Mouse (Mus musculus): ENCODE results near the gene Tbck. TPM values are rescaled to one million over a fixed set of nuclear protein-coding genes. Genes with fewer than 3 reads are reported as not detected.

Gene Tbck
- polyA plus RNA-seq, 1 experiment, result 17.3 TPM

GRCm38 (mm10) chr3:132748750-132749149 lies 64.8 kb downstream of the Tbck start:
- no peak for TF ChIP-seq CTCF (IDR thresholded peaks at IDR 0.05; ENCODE audit: low read depth, low read length)
- no peak for TF ChIP-seq POLR2A (IDR thresholded peaks at IDR 0.05; ENCODE audit: borderline replicate concordance, low read depth, low read length)
- Histone ChIP-seq H3K4me3 (ENCODE audit: insufficient read depth, low read length) (no peak overlapping the region), H3K27ac (ENCODE audit: insufficient read depth, low read depth, low read length) (no peak overlapping the region), H3K4me1 (ENCODE audit: control insufficient read depth, insufficient read depth, low read length) (peaks cover 13% of the 10 kb centered on the region)

GRCm38 (mm10) chr3:132752772-132753171 lies 68.8 kb downstream of the Tbck start:
- H3K4me1 ChIP-seq (ENCODE audit: control insufficient read depth, insufficient read depth, low read length), result peaks cover 9% of the 10 kb centered on the region
- H3K4me3 ChIP-seq (ENCODE audit: insufficient read depth, low read length), result no peak overlapping the region
- H3K27ac ChIP-seq (ENCODE audit: insufficient read depth, low read depth, low read length), result no peak overlapping the region
- TF ChIP-seq CTCF (IDR thresholded peaks at IDR 0.05; ENCODE audit: low read depth, low read length) (no peak), POLR2A (IDR thresholded peaks at IDR 0.05; ENCODE audit: borderline replicate concordance, low read depth, low read length) (no peak)

- Histone ChIP-seq H3K4me1 (ENCODE audit: control insufficient read depth, insufficient read depth, low read length) (peaks cover 9% of the 10 kb centered on the region), H3K4me3 (ENCODE audit: insufficient read depth, low read length) (no peak overlapping the region), H3K27ac (ENCODE audit: insufficient read depth, low read depth, low read length) (no peak overlapping the region)
- no peak for TF ChIP-seq POLR2A (IDR thresholded peaks at IDR 0.05; ENCODE audit: borderline replicate concordance, low read depth, low read length)
- TF ChIP-seq CTCF (IDR thresholded peaks at IDR 0.05; ENCODE audit: low read depth, low read length), result no peak
These were observed 72.3 kb downstream of the Tbck start for GRCm38 (mm10) chr3:132756274-132756673.

DNA sequence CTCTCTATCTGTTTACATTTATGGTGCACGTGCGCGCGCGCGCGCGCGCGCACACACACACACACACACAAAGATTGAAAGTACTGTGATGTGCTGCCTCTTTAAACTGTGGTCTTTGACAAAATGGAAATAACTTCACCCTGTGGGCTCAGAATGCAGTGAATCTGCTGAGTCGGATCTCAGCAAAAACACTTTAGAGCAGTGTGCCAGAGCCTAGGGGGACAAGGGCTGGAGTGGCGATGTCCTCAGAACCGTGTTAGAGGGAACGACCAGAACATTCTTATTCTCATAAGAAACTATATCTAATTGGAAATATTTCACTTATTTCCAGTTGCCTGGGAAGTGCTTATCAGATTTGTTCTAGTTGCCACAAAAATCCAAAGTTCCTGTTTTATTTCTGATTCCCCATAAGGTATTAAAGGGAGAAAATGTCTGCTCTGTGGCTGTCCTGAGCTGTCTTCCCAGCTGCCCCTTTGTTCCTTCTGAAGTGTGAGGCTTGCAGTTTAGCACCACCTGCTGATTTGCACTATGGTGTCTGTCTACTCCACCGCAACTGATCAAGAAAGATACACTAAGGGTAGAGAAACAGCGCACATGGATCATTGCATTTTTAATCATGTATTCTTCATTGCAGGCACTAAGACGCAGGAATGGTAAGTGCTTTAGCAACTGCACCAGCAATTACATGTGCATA lies 82.2 kb downstream of the Tbck start:
- TF ChIP-seq CTCF (IDR thresholded peaks at IDR 0.05; ENCODE audit: low read depth, low read length) (no peak), POLR2A (IDR thresholded peaks at IDR 0.05; ENCODE audit: borderline replicate concordance, low read depth, low read length) (no peak)

GRCm38 (mm10) chr3:132772054-132772453 lies 88.1 kb downstream of the Tbck start:
- Histone ChIP-seq H3K4me1 (ENCODE audit: control insufficient read depth, insufficient read depth, low read length) (no peaks in the 10 kb centered on the region), H3K4me3 (ENCODE audit: insufficient read depth, low read length) (no peak overlapping the region), H3K27ac (ENCODE audit: insufficient read depth, low read depth, low read length) (no peak overlapping the region)
- TF ChIP-seq CTCF (IDR thresholded peaks at IDR 0.05; ENCODE audit: low read depth, low read length) (no peak), POLR2A (IDR thresholded peaks at IDR 0.05; ENCODE audit: borderline replicate concordance, low read depth, low read length) (no peak)

More for the DNA sequence above, 82.2 kb downstream of the Tbck start:
- Histone ChIP-seq H3K4me1 (ENCODE audit: control insufficient read depth, insufficient read depth, low read length) (no peaks in the 10 kb centered on the region), H3K4me3 (ENCODE audit: insufficient read depth, low read length) (no peak overlapping the region), H3K27ac (ENCODE audit: insufficient read depth, low read depth, low read length) (no peak overlapping the region)

DNA sequence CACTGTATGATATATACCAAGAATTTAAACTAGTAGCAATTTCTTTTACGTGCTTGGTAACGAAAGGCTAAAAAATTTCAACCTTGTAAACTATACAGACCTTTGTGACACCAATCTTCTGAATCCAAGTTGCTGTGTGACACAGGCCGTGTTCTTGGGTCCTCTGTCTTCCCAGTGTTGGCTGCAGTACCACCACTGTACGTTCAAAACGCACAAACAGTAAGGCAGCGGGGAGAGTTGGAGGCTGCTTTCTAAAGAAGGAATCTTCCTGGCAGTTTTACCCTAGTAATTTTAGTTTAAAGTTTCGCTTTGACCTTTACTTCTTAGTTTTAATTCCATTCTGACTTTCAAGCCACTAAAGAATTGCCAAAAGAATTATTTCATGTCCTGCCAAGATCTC lies 92.7 kb downstream of the Tbck start:
- no peak for TF ChIP-seq POLR2A (IDR thresholded peaks at IDR 0.05; ENCODE audit: borderline replicate concordance, low read depth, low read length)
- no peak for TF ChIP-seq CTCF (IDR thresholded peaks at IDR 0.05; ENCODE audit: low read depth, low read length)
- Histone ChIP-seq H3K4me1 (ENCODE audit: control insufficient read depth, insufficient read depth, low read length) (peaks cover 7% of the 10 kb centered on the region), H3K27ac (ENCODE audit: insufficient read depth, low read depth, low read length) (no peak overlapping the region), H3K4me3 (ENCODE audit: insufficient read depth, low read length) (no peak overlapping the region)

GRCm38 (mm10) chr3:132781103-132781502 lies 97.2 kb downstream of the Tbck start:
- Histone ChIP-seq H3K27ac (ENCODE audit: insufficient read depth, low read depth, low read length) (no peak overlapping the region), H3K4me3 (ENCODE audit: insufficient read depth, low read length) (no peak overlapping the region), H3K4me1 (ENCODE audit: control insufficient read depth, insufficient read depth, low read length) (peaks cover 7% of the 10 kb centered on the region)
- TF ChIP-seq POLR2A (IDR thresholded peaks at IDR 0.05; ENCODE audit: borderline replicate concordance, low read depth, low read length) (no peak), CTCF (IDR thresholded peaks at IDR 0.05; ENCODE audit: low read depth, low read length) (no peak)

DNA sequence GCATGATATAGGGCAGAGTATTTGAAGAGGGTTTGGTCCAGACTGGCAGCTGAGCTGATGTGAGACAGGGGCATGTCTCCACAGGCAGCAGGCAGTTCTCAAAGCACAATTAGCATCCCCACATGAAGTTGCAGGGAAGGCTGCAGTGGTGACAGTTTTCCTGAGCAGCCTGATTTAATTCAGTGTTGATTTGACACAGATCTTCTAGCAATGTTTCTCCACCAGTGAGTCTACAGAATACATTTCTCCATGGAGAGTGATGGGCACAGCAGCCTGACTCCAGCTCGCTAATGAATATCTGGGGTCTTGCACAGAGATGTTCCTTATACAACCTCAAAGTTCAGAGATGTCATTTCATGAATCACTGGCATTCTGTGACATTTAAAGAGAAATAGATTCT lies 99.1 kb downstream of the Tbck start:
- no peak overlapping the region for H3K4me3 ChIP-seq (ENCODE audit: insufficient read depth, low read length)
- no peak for TF ChIP-seq POLR2A (IDR thresholded peaks at IDR 0.05; ENCODE audit: borderline replicate concordance, low read depth, low read length)
- H3K27ac ChIP-seq (ENCODE audit: insufficient read depth, low read depth, low read length), result no peak overlapping the region
- H3K4me1 ChIP-seq (ENCODE audit: control insufficient read depth, insufficient read depth, low read length), result peaks cover 7% of the 10 kb centered on the region

- no peak overlapping the region for H3K27ac ChIP-seq (ENCODE audit: insufficient read depth, low read depth, low read length)
- H3K4me1 ChIP-seq (ENCODE audit: control insufficient read depth, insufficient read depth, low read length), result peaks cover 10% of the 10 kb centered on the region
- H3K4me3 ChIP-seq (ENCODE audit: insufficient read depth, low read length), result no peak overlapping the region
- no peak for TF ChIP-seq POLR2A (IDR thresholded peaks at IDR 0.05; ENCODE audit: borderline replicate concordance, low read depth, low read length)
- no peak for TF ChIP-seq CTCF (IDR thresholded peaks at IDR 0.05; ENCODE audit: low read depth, low read length)
These were observed 100.8 kb downstream of the Tbck start for GRCm38 (mm10) chr3:132784732-132785131.

- Histone ChIP-seq H3K4me1 (ENCODE audit: control insufficient read depth, insufficient read depth, low read length) (peaks cover 10% of the 10 kb centered on the region), H3K4me3 (ENCODE audit: insufficient read depth, low read length) (no peak overlapping the region), H3K27ac (ENCODE audit: insufficient read depth, low read depth, low read length) (no peak overlapping the region)
- TF ChIP-seq POLR2A (IDR thresholded peaks at IDR 0.05; ENCODE audit: borderline replicate concordance, low read depth, low read length) (no peak), CTCF (IDR thresholded peaks at IDR 0.05; ENCODE audit: low read depth, low read length) (no peak)
These were observed 102.7 kb downstream of the Tbck start for GRCm38 (mm10) chr3:132786690-132787089.
